Mouse (Mus musculus): ENCODE measurements around the gene Coq2.

The Coq2 gene

GRCm38 (mm10) chr5:100674711-100675376 is at the start of gene Coq2:
Gene Coq2 (minus strand): TSS chr5:100675140.
- DNase-seq (ENCODE audit: low read depth, low spot score): peak; percentile 94

GRCm38 (mm10) chr5:100719235-100720088 is 44.5 kb upstream of the Coq2 start, which contains the start of gene Hpse:
Gene Hpse (minus strand): TSS chr5:100719716.
- no peak for DNase-seq (ENCODE audit: low read depth, low spot score)

GRCm38 (mm10) chr5:100716762-100717161 is 41.8 kb upstream of the Coq2 start:
- no peak for DNase-seq (ENCODE audit: low read depth, low spot score)

GRCm38 (mm10) chr5:100711219-100711618 is 36.3 kb upstream of the Coq2 start:
- DNase-seq (ENCODE audit: low read depth, low spot score): no peak

GRCm38 (mm10) chr5:100710012-100710411 is 35.1 kb upstream of the Coq2 start:
- DNase-seq (ENCODE audit: low read depth, low spot score): peak; percentile 16

GRCm38 (mm10) chr5:100709035-100709434 is 34.1 kb upstream of the Coq2 start:
- DNase-seq (ENCODE audit: low read depth, low spot score): no peak

GRCm38 (mm10) chr5:100706675-100707074 is 31.7 kb upstream of the Coq2 start:
- no peak for DNase-seq (ENCODE audit: low read depth, low spot score)

- peak; percentile 20 for DNase-seq (ENCODE audit: low read depth, low spot score)
Measured at GRCm38 (mm10) chr5:100704272-100704671, 29.3 kb upstream of the Coq2 start.

- no peak for DNase-seq (ENCODE audit: low read depth, low spot score)
Measured at GRCm38 (mm10) chr5:100702325-100702724, 27.4 kb upstream of the Coq2 start.

GRCm38 (mm10) chr5:100700861-100701620 is 26.1 kb upstream of the Coq2 start:
- no peak for DNase-seq (ENCODE audit: low read depth, low spot score)

- no peak for DNase-seq (ENCODE audit: low read depth, low spot score)
Measured at GRCm38 (mm10) chr5:100697886-100698285, 22.9 kb upstream of the Coq2 start.

- DNase-seq (ENCODE audit: low read depth, low spot score): no peak
Measured at GRCm38 (mm10) chr5:100697398-100697797, 22.5 kb upstream of the Coq2 start.

GRCm38 (mm10) chr5:100685631-100686030 is 10.7 kb upstream of the Coq2 start:
- peak; percentile 7 for DNase-seq (ENCODE audit: low read depth, low spot score)

- no peak for DNase-seq (ENCODE audit: low read depth, low spot score)
Measured at GRCm38 (mm10) chr5:100680542-100680933, 5.6 kb upstream of the Coq2 start.

GRCm38 (mm10) chr5:100679911-100680541 is 5.1 kb upstream of the Coq2 start:
- no peak for DNase-seq (ENCODE audit: low read depth, low spot score)

GRCm38 (mm10) chr5:100673745-100674486 is 1.0 kb downstream of the Coq2 start:
- peak; percentile 80 for DNase-seq (ENCODE audit: low read depth, low spot score)

- DNase-seq (ENCODE audit: low read depth, low spot score): no peak
Measured at GRCm38 (mm10) chr5:100672403-100672802, 2.5 kb downstream of the Coq2 start.

- DNase-seq (ENCODE audit: low read depth, low spot score): no peak
Measured at GRCm38 (mm10) chr5:100671897-100672296, 3.0 kb downstream of the Coq2 start.

GRCm38 (mm10) chr5:100671398-100671797 is 3.5 kb downstream of the Coq2 start:
- peak; percentile 75 for DNase-seq (ENCODE audit: low read depth, low spot score)

- DNase-seq (ENCODE audit: low read depth, low spot score): no peak
Measured at GRCm38 (mm10) chr5:100666965-100667364, 8.0 kb downstream of the Coq2 start.

- peak; percentile 81 for DNase-seq (ENCODE audit: low read depth, low spot score)
Measured at GRCm38 (mm10) chr5:100663854-100664253, 11.1 kb downstream of the Coq2 start.
